Mouse (Mus musculus) neural tube, embryonic 14.5 days (tissue): ENCODE measurements around the gene Ces1a. TPM values are rescaled to one million over a fixed set of nuclear protein-coding genes. Genes with fewer than 3 reads are reported as not detected.

Experiments used
- ATAC-seq: fragments of 200-750 bp; cut with Nextera tagmentation; 2 replicates; pipeline ENCODE4 v1.8.0; 2017; ENCODE audit warnings: low read depth, mild to moderate bottlenecking, moderate TSS enrichment, moderate library complexity
- H3K27ac ChIP-seq: fragments of 300-500 bp; sonication (generic); 2 replicates; pipeline ENCODE4 v1.5.1; 2014; ENCODE audit warnings: low read depth, mild to moderate bottlenecking, control low read depth, low read length, moderate library complexity, mixed read lengths
- H3K27me3 ChIP-seq: fragments of 300-500 bp; sonication (generic); 2 replicates; pipeline ENCODE4 v1.6.1; 2014; ENCODE audit warnings: low read length; ENCODE audit not compliant: control insufficient read depth, insufficient read depth
- H3K36me3 ChIP-seq: fragments of 300-500 bp; sonication (generic); 2 replicates; pipeline ENCODE4 v1.6.1; 2014; ENCODE audit warnings: low read length, mixed read lengths; ENCODE audit not compliant: control insufficient read depth, insufficient read depth
- H3K4me1 ChIP-seq: fragments of 300-500 bp; sonication (generic); 2 replicates; pipeline ENCODE4 v1.6.1; 2014; ENCODE audit warnings: low read length; ENCODE audit not compliant: control insufficient read depth, insufficient read depth
- H3K4me2 ChIP-seq: fragments of 300-500 bp; sonication (generic); 2 replicates; pipeline ENCODE4 v1.6.1; 2014; ENCODE audit warnings: mild to moderate bottlenecking, low read depth, low read length, control low read depth
- H3K4me3 ChIP-seq: fragments of 300-500 bp; sonication (generic); 2 replicates; pipeline ENCODE4 v1.5.1; 2014; ENCODE audit warnings: low read depth, low read length, control low read depth, mixed read lengths
- H3K9ac ChIP-seq: fragments of 300-500 bp; sonication (generic); replicated peaks from 2 replicates; pipeline ENCODE4 v1.6.1; 2014; ENCODE audit warnings: low read depth, mild to moderate bottlenecking, control low read depth, low read length, mixed read lengths
- H3K9me3 ChIP-seq: fragments of 300-500 bp; sonication (generic); 2 replicates; pipeline ENCODE4 v1.6.1; 2016; ENCODE audit warnings: low read length; ENCODE audit not compliant: control insufficient read depth
- WGBS: fragments of 180-500 bp; shearing (Covaris S2); extraction: QIAGEN DNeasy Blood & Tissue Kit; methylation state at CpG from one replicate; pipeline ENCODE4 v1.1.7; 2014; 5-methylcytosine and 5-hydroxymethylcytosine counted together
- polyA plus RNA-seq: library from polyadenylated mRNA; unstranded; fragments of >200 nt; fragmentation: Nextera tagmentation; extraction: Ambion mirVana; gene quantifications from 2 replicates; pipeline ENCODE4 v1.2.1, GENCODE M21; 2014

Ces1a gene
- not detected in 2 replicates for polyA plus RNA-seq

GRCm38 (mm10) chr8:93048092-93048491 lies at the start of gene Ces1a:
Gene Ces1a, minus strand, starts transcription at chr8:93048192.
- 89% methylated on average over 3 of the region's 3 CpGs for WGBS
- Histone ChIP-seq H3K4me2 (no peak within 1 kb of the TSS), H3K27ac (no peak within 1 kb of the TSS), H3K9ac (no peak within 1 kb of the TSS), H3K27me3 (no peaks in the 10 kb centered on the region), H3K4me3 (no peak within 1 kb of the TSS), H3K36me3 (no peaks in the 10 kb centered on the region), H3K4me1 (no peaks in the 10 kb centered on the region), H3K9me3 (no peaks in the 10 kb centered on the region)
- ATAC-seq, result no peak

DNA sequence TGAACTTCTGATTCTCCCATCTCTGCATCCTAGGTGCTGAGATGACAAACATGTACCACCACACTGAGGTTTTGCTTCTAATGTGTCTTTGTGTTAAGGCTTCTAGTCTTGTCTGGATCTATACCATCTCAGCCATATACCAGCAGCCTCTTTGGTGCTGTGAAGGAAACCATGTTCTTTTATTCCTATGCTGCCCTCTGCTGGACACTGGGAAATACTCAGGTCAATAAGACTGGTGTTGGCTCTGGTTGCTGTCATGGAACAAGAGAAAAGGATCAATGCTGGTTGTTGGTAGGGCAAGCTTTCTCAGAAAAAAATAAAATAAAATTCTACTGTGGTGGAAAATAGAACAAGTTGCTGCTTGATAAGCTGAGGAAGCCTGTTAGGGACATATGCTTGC lies 47.4 kb upstream of the Ces1a start:
- no peaks in the 10 kb centered on the region for H3K4me1 ChIP-seq
- no peaks in the 10 kb centered on the region for H3K9me3 ChIP-seq
- no peaks in the 10 kb centered on the region for H3K27me3 ChIP-seq
- no peak overlapping the region for H3K27ac ChIP-seq
- ATAC-seq, result no peak
- H3K36me3 ChIP-seq, result no peaks in the 10 kb centered on the region
- no peak overlapping the region for H3K4me2 ChIP-seq
- H3K4me3 ChIP-seq, result no peak overlapping the region
- no peak overlapping the region for H3K9ac ChIP-seq

DNA sequence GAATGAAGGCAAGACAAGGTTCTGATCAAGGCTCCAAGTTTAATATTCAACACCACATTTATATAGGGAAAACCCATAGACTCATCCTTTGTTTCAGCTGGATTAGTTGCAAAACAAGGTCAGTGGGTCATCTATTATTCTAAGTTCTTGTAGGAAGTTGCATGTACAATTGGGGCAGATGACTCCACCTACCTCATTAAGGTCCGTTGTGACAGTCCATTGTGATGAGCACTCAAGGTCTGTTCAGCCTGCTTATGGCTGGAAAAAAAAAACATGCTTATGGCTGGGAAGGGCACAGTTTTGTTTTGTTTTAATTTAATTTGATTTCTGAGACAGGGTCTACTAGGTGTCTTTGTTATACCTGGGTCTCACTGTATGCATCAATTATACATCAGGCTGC lies 43.3 kb upstream of the Ces1a start:
- H3K36me3 ChIP-seq, result no peaks in the 10 kb centered on the region
- no peaks in the 10 kb centered on the region for H3K4me1 ChIP-seq
- no peak overlapping the region for H3K4me3 ChIP-seq
- 53% methylated on average over 1 of the region's 1 CpGs for WGBS
- no peaks in the 10 kb centered on the region for H3K9me3 ChIP-seq
- no peak overlapping the region for H3K9ac ChIP-seq
- H3K4me2 ChIP-seq, result no peak overlapping the region
- no peaks in the 10 kb centered on the region for H3K27me3 ChIP-seq
- H3K27ac ChIP-seq, result no peak overlapping the region
- ATAC-seq, result no peak

DNA sequence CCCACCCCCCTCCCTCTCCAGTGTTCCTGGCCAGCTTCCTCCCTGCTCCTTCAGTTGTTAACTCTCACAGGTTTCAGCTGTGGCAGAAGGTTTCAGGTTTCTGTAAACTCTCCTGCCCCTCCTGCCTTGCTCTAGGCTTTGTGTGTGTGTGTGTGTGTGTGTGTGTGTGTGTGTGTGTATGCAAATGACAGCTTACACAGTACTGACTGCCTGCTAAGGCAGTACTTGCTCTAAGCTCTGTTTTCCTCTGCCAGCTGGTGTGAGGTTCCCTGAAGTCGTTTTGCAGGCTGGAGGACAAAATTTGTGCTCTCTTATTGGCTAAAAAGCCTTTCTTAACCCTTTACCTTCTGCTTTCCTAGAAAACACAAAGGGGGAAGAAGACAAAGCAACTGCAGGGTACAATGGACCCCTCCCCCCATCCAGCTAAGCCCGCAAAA lies 40.7 kb upstream of the Ces1a start:
- H3K4me3 ChIP-seq, result no peak overlapping the region
- no peak overlapping the region for H3K9ac ChIP-seq
- WGBS, result 0% methylated on average over 2 of the region's 2 CpGs
- H3K9me3 ChIP-seq, result no peaks in the 10 kb centered on the region
- H3K4me1 ChIP-seq, result no peaks in the 10 kb centered on the region
- no peak; the same call in 1 of the 2 replicates for ATAC-seq
- no peak overlapping the region for H3K4me2 ChIP-seq
- H3K36me3 ChIP-seq, result no peaks in the 10 kb centered on the region
- no peaks in the 10 kb centered on the region for H3K27me3 ChIP-seq
- H3K27ac ChIP-seq, result no peak overlapping the region

DNA sequence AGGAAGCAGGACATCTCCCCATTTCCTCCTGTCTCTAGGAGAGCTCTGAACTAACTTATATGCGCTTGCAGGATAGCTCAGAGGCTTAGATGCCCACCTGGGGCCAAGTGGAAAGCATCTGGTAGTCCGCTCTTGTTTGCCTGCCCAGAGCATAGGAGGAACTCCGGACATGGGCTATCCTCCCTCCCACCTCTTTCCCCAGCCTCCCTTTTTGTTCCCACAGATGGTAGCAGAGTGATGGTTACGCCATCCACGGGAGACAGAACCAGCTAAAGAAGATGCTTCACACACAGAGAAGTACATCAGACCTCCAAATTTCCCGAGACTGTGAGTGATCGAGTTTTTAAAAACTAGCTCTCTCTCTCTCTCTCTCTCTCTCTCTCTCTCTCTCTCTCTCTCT lies 40.2 kb upstream of the Ces1a start:
- ATAC-seq, result no peak

GRCm38 (mm10) chr8:93079887-93080286 lies 31.9 kb upstream of the Ces1a start, which contains the start of gene Ces1b:
Gene Ces1b, minus strand, starts transcription at chr8:93080017.
- Histone ChIP-seq H3K4me2 (no peak within 1 kb of the TSS), H3K9ac (no peak within 1 kb of the TSS), H3K27me3 (no peaks in the 10 kb centered on the region), H3K36me3 (no peaks in the 10 kb centered on the region), H3K9me3 (no peaks in the 10 kb centered on the region), H3K4me3 (no peak within 1 kb of the TSS), H3K27ac (no peak within 1 kb of the TSS), H3K4me1 (no peaks in the 10 kb centered on the region)
- WGBS, result 87% methylated on average over 2 of the region's 2 CpGs
- ATAC-seq, result no peak

More for the DNA sequence above, 40.2 kb upstream of the Ces1a start:
- H3K4me2 ChIP-seq, result no peak overlapping the region
- H3K27ac ChIP-seq, result no peak overlapping the region
- WGBS, result 37% methylated on average over 7 of the region's 7 CpGs
- no peak overlapping the region for H3K9ac ChIP-seq
- no peaks in the 10 kb centered on the region for H3K36me3 ChIP-seq
- no peaks in the 10 kb centered on the region for H3K4me1 ChIP-seq
- no peak overlapping the region for H3K4me3 ChIP-seq
- no peaks in the 10 kb centered on the region for H3K27me3 ChIP-seq
- H3K9me3 ChIP-seq, result no peaks in the 10 kb centered on the region

DNA sequence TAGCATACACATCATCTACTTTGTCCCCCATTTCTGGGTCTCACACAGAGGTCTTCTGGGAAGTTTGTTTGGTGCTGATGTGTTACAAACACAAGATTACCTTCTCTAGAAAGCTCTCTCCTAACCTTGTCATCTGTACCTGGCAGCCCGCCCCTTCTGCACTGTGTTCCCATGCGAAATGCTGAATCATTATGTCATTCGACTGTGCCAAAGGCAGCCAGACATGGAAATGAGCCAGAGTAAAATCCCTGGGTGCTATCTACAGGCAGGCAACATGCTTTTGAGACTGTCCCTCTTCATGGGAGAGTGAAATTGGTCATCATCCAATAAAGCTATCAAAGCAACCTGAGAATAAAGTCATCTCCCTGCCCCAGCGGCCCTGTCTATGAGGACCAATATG lies 27.3 kb upstream of the Ces1a start:
- Histone ChIP-seq H3K4me1 (no peaks in the 10 kb centered on the region), H3K4me2 (no peak overlapping the region), H3K9me3 (no peaks in the 10 kb centered on the region), H3K36me3 (no peaks in the 10 kb centered on the region), H3K9ac (no peak overlapping the region), H3K27ac (no peak overlapping the region), H3K4me3 (no peak overlapping the region), H3K27me3 (no peaks in the 10 kb centered on the region)
- no peak for ATAC-seq
- WGBS, result 96% methylated on average over 4 of the region's 4 CpGs

DNA sequence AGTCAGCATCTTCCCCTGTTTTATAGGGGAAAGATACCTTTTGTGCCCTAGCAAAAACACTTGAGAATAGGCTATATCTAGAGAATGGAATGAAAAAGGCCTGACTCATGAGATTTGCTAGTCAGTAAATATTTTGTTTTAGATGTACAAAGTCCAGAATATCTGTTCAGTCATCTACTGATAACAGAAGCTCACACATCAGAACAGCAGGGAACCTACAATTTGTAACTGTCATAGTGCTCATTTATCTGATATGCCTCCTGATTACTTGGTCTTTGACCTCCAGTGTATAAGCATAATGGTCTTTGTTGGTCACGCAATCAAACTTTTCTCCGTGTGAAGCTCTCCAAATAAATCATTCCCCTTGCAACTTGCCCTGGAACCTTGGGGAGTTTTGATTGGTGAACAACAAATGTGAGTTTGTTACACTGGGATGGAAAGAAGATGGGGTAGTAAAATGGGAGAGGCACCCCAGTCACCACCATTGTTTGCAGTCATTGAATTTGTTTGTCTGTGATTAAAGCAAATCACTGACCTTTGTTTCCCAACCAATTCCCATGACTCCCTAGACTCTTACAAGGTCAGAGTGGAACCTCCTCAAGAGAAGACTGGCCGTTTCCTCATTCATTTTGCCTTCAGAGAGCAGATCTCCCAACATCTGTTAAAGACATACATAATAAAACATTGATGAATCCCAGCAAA lies 15.6 kb upstream of the Ces1a start:
- no peaks in the 10 kb centered on the region for H3K36me3 ChIP-seq
- H3K9ac ChIP-seq, result no peak overlapping the region
- no peaks in the 10 kb centered on the region for H3K27me3 ChIP-seq
- no peaks in the 10 kb centered on the region for H3K4me1 ChIP-seq
- WGBS, result 18% methylated on average over 3 of the region's 3 CpGs
- H3K27ac ChIP-seq, result no peak overlapping the region
- ATAC-seq, result no peak
- H3K9me3 ChIP-seq, result no peaks in the 10 kb centered on the region
- H3K4me2 ChIP-seq, result no peak overlapping the region
- no peak overlapping the region for H3K4me3 ChIP-seq

DNA sequence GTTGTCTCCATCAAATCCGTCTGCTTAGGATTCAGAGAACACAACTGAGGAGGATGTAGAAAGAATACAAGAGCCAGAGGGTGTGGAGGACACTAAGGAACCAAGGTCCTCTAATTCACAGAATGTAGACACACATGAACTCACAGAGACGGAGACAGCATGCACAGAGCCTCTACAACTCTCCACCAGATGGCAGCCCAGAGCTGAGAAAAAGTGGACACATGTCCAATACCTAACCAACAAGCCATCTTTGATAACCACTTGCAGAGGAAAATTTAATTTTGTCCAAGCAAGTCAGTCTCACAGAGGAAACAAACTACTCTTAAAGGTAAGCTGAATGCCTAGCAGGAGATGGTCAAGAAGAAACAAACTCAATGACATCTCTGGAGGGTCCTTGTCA lies 11.2 kb upstream of the Ces1a start:
- no peak for ATAC-seq
- 21% methylated on average over 2 of the region's 2 CpGs for WGBS
- Histone ChIP-seq H3K9me3 (no peaks in the 10 kb centered on the region), H3K4me3 (no peak overlapping the region), H3K36me3 (no peaks in the 10 kb centered on the region), H3K9ac (no peak overlapping the region), H3K4me2 (no peak overlapping the region), H3K4me1 (no peaks in the 10 kb centered on the region), H3K27me3 (no peaks in the 10 kb centered on the region), H3K27ac (no peak overlapping the region)
